Mouse (Mus musculus) lung, postnatal 0 days (tissue): ENCODE results near the gene Fndc3a.

Source experiments
- CTCF ChIP-seq: IDR thresholded peaks from 2 replicates; pipeline ENCODE4 v1.5.1; 2016; ENCODE audit warnings: antibody characterized with exemption, mild to moderate bottlenecking
- EP300 ChIP-seq: IDR thresholded peaks from 2 replicates; pipeline ENCODE4 v1.6.1; 2016; ENCODE audit warnings: antibody characterized with exemption, mild to moderate bottlenecking, control low read depth

GRCm38 (mm10) chr14:72752893-72753292 lies 43.1 kb upstream of the Fndc3a start:
- no peak for TF ChIP-seq CTCF
- TF ChIP-seq EP300, result no peak
